In the genomic region with DNA sequence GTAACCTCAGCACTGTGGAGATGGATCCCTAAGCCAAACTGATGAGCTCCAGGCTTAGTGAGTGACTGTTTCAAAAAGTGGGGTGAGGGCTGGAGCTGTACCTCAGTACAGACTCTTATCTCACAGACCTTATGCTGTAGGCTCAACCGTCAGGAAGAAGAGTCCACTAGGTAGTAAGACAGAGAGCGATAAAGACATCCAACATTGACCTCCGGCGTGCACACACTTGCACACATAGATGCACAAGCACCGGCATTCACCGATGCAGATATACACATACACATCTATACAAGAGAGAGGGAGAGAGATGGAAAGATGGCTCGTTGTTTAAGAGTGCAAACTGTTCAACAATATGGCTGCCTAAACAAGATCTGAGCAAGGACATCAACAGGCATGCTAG, we compare ENCODE assay signal across 15 mouse cellular contexts. TPM values are rescaled to one million over a fixed set of nuclear protein-coding genes. Genes with fewer than 3 reads are reported as not detected.
DNase-seq lines count a peak whose midpoint lies in the region; ATAC-seq lines count a peak whose summit lies in the region.
"Had no signal": no experiment of that assay in that cellular context is flagged by ENCODE, and none has a peak within 500 bp of the region (broad histone marks: within the 10 kb centered on the region; RNA-seq: fewer than 3 reads in every experiment).

No protein-coding gene starts in this region.

- H3K27me3 ChIP-seq in liver, embryonic 12.5 days (replicated peaks), result no peaks in the 10 kb centered on the region
- H3K27me3 ChIP-seq in hindbrain, embryonic 13.5 days, result peaks cover 35% of the 10 kb centered on the region
- H3K27me3 ChIP-seq: heart, embryonic 13.5 days had no signal

- peak; percentile 86 for ATAC-seq in liver, embryonic 12.5 days
- ATAC-seq in megakaryocyte-erythroid progenitor cell, adult 5-6 weeks (replicated peaks; ENCODE audit: low FRiP score, low TSS enrichment, poor library complexity, severe bottlenecking), result peak; percentile 83
- ATAC-seq in hindbrain, embryonic 13.5 days (ENCODE audit: low FRiP score), result no peak
- ATAC-seq: hindbrain, embryonic 16.5 days; lung, postnatal 0 days had no signal

- WGBS in liver, embryonic 12.5 days (ENCODE audit: insufficient replicate concordance), result 28% methylated on average over 7 of the region's 7 CpGs
- WGBS in hindbrain, embryonic 13.5 days, result 94% methylated on average over 7 of the region's 7 CpGs

- peak overlapping the region; percentile 45 for H3K4me2 ChIP-seq in liver, embryonic 12.5 days
- H3K4me2 ChIP-seq in hindbrain, embryonic 13.5 days, result no peak overlapping the region
- H3K4me2 ChIP-seq: heart, embryonic 13.5 days had no signal

- H3K9me3 ChIP-seq in liver, embryonic 12.5 days (replicated peaks), result no peaks in the 10 kb centered on the region
- no peaks in the 10 kb centered on the region for H3K9me3 ChIP-seq in hindbrain, embryonic 13.5 days
- H3K9me3 ChIP-seq: heart, embryonic 13.5 days; midbrain, embryonic 10.5 days had no signal

- peak overlapping the region; percentile 52 for H3K9ac ChIP-seq in liver, embryonic 12.5 days
- H3K9ac ChIP-seq in hindbrain, embryonic 13.5 days, result no peak overlapping the region
- H3K9ac ChIP-seq: heart, embryonic 13.5 days had no signal

- H3K36me3 ChIP-seq in liver, embryonic 12.5 days, result peaks cover 45% of the 10 kb centered on the region
- no peaks in the 10 kb centered on the region for H3K36me3 ChIP-seq in hindbrain, embryonic 13.5 days
- H3K36me3 ChIP-seq: midbrain, embryonic 10.5 days had no signal

- peak; percentile 97 for DNase-seq in MEL-GATA-1-ER (ENCODE audit: extremely low read depth, low read depth)
- peak; percentile 71 for DNase-seq in c-Kit-positive CD71-positive TER-119-positive erythroid progenitor cells, embryonic 14.5 days (ENCODE audit: low spot score)
- no peak for DNase-seq in kidney, postnatal 36 days
- no peak for DNase-seq in adrenal gland, postnatal 36 days
- DNase-seq: adrenal gland, postnatal 14 days; cerebellum, postnatal 10 days; embryo, embryonic 11 days; kidney, adult 11 months had no signal

- H3K4me1 ChIP-seq in liver, embryonic 12.5 days, result peaks cover 93% of the 10 kb centered on the region
- peaks cover 8% of the 10 kb centered on the region for H3K4me1 ChIP-seq in hindbrain, embryonic 13.5 days (replicated peaks)

- H3K27ac ChIP-seq in liver, embryonic 12.5 days, result peak overlapping the region; percentile 92
- H3K27ac ChIP-seq in hindbrain, embryonic 13.5 days, result no peak overlapping the region
- H3K27ac ChIP-seq: heart, embryonic 13.5 days; midbrain, embryonic 10.5 days had no signal

- H3K4me3 ChIP-seq in liver, embryonic 12.5 days, result no peak overlapping the region
- no peak overlapping the region for H3K4me3 ChIP-seq in hindbrain, embryonic 13.5 days
- H3K4me3 ChIP-seq: heart, embryonic 13.5 days; midbrain, embryonic 10.5 days had no signal

RNA-seq across cellular contexts. Expression of a gene that starts 3.7 kb away (rescaled TPM):
- polyA plus RNA-seq in liver, embryonic 12.5 days (2016; fragmentation: Nextera tagmentation; extraction: Ambion mirVana), result 105 and 109 TPM in 2 replicates
- 420 and 424 TPM in 2 replicates for total RNA-seq in megakaryocyte-erythroid progenitor cell, adult 5-6 weeks (2014; fragmentation: Nextera tagmentation)
- total RNA-seq in megakaryocyte-erythroid progenitor cell, adult 5-6 weeks (2017), result 125 and 132 TPM in 2 replicates
- 18.8 and 20.8 TPM in 2 replicates for polyA plus RNA-seq in hindbrain, embryonic 13.5 days (2015; fragmentation: Nextera tagmentation; extraction: Ambion mirVana)
- 10 to 100 TPM; 35.1 to 38.5 TPM for total RNA-seq in adrenal gland, postnatal 36 days (2021)

RNA-seq across cellular contexts. Expression of a gene that starts 6.6 kb away (rescaled TPM):
- 220 and 223 TPM in 2 replicates for polyA plus RNA-seq in liver, embryonic 12.5 days (2016; fragmentation: Nextera tagmentation; extraction: Ambion mirVana)
- total RNA-seq in megakaryocyte-erythroid progenitor cell, adult 5-6 weeks (2014; fragmentation: Nextera tagmentation), result 225 and 320 TPM in 2 replicates
- 240 and 305 TPM in 2 replicates for total RNA-seq in megakaryocyte-erythroid progenitor cell, adult 5-6 weeks (2017)
- polyA plus RNA-seq in hindbrain, embryonic 13.5 days (2015; fragmentation: Nextera tagmentation; extraction: Ambion mirVana), result 25.9 and 29.4 TPM in 2 replicates
- 100 to 1,000 TPM; 104 to 156 TPM for total RNA-seq in adrenal gland, postnatal 36 days (2021)

RNA-seq across cellular contexts. Expression of a gene that starts 17.2 kb away (rescaled TPM):
- 80.0 and 83.0 TPM in 2 replicates for polyA plus RNA-seq in liver, embryonic 12.5 days (2016; fragmentation: Nextera tagmentation; extraction: Ambion mirVana)
- total RNA-seq in megakaryocyte-erythroid progenitor cell, adult 5-6 weeks (2014; fragmentation: Nextera tagmentation), result 82.6 and 91.5 TPM in 2 replicates
- total RNA-seq in megakaryocyte-erythroid progenitor cell, adult 5-6 weeks (2017), result 34.8 and 55.5 TPM in 2 replicates
- 141 and 147 TPM in 2 replicates for polyA plus RNA-seq in hindbrain, embryonic 13.5 days (2015; fragmentation: Nextera tagmentation; extraction: Ambion mirVana)
- total RNA-seq in adrenal gland, postnatal 36 days (2021), result 100 to 1,000 TPM; 258 to 471 TPM

RNA-seq across cellular contexts. Expression of a gene that starts 28.7 kb away (rescaled TPM):
- 32.2 and 33.1 TPM in 2 replicates for polyA plus RNA-seq in liver, embryonic 12.5 days (2016; fragmentation: Nextera tagmentation; extraction: Ambion mirVana)
- total RNA-seq in megakaryocyte-erythroid progenitor cell, adult 5-6 weeks (2014; fragmentation: Nextera tagmentation), result 0.92 and 5.0 TPM in 2 replicates
- not detected in 2 replicates for total RNA-seq in megakaryocyte-erythroid progenitor cell, adult 5-6 weeks (2017)
- polyA plus RNA-seq in hindbrain, embryonic 13.5 days (2015; fragmentation: Nextera tagmentation; extraction: Ambion mirVana), result 14.4 and 16.0 TPM in 2 replicates
- 10 to 100 TPM; 19.5 to 22.5 TPM for total RNA-seq in adrenal gland, postnatal 36 days (2021)

RNA-seq across cellular contexts. Expression of a gene that starts 30.2 kb away (rescaled TPM):
- 21.8 and 23.0 TPM in 2 replicates for polyA plus RNA-seq in liver, embryonic 12.5 days (2016; fragmentation: Nextera tagmentation; extraction: Ambion mirVana)
- 8.6 and 11.3 TPM in 2 replicates for total RNA-seq in megakaryocyte-erythroid progenitor cell, adult 5-6 weeks (2014; fragmentation: Nextera tagmentation)
- total RNA-seq in megakaryocyte-erythroid progenitor cell, adult 5-6 weeks (2017), result 3.7 and 11.2 TPM in 2 replicates
- 15.3 and 19.4 TPM in 2 replicates for polyA plus RNA-seq in hindbrain, embryonic 13.5 days (2015; fragmentation: Nextera tagmentation; extraction: Ambion mirVana)
- 10 to 100 TPM; 49.4 to 69.6 TPM for total RNA-seq in adrenal gland, postnatal 36 days (2021)

Comparison
In these comparisons a context has a peak if more than half of its experiments do, and no peak if none do; other contexts are left out.
1. DNase-seq: peak in MEL-GATA-1-ER (single experiment) and c-Kit-positive CD71-positive TER-119-positive erythroid progenitor cells, embryonic 14.5 days (single experiment); none in kidney, postnatal 36 days (0 of 2) and adrenal gland, postnatal 36 days (0 of 2).